Mouse (Mus musculus) stomach, embryonic 15.5 days (tissue): ENCODE measurements around the gene Wfikkn2. TPM values are rescaled to one million over a fixed set of nuclear protein-coding genes. Genes with fewer than 3 reads are reported as not detected.
A peak's percentile ranks its signal among the peaks of the same experiment; 100 is the strongest.

Experiments
- ATAC-seq: fragments of 200-750 bp; cut with Nextera tagmentation; 2 replicates; pipeline ENCODE4 v1.8.0; 2017; ENCODE audit warnings: low read depth, moderate number of reproducible peaks, moderate TSS enrichment; ENCODE audit not compliant: insufficient read depth, low FRiP score
- H3K27ac ChIP-seq: fragments of 300-500 bp; sonication (generic); 2 replicates; pipeline ENCODE4 v1.5.1; 2015; ENCODE audit warnings: mild to moderate bottlenecking, inconsistent platforms
- H3K27me3 ChIP-seq: fragments of 300-500 bp; sonication (generic); replicated peaks from 2 replicates; pipeline ENCODE4 v1.6.1; 2015; ENCODE audit warnings: inconsistent platforms
- H3K36me3 ChIP-seq: fragments of 300-500 bp; sonication (generic); 2 replicates; pipeline ENCODE4 v1.6.1; 2015; ENCODE audit warnings: inconsistent platforms
- H3K4me1 ChIP-seq: fragments of 300-500 bp; sonication (generic); 2 replicates; pipeline ENCODE4 v1.6.1; 2015; ENCODE audit warnings: inconsistent platforms
- H3K4me2 ChIP-seq: fragments of 300-500 bp; sonication (generic); 2 replicates; pipeline ENCODE4 v1.6.1; 2015; ENCODE audit warnings: mild to moderate bottlenecking, inconsistent platforms
- H3K4me3 ChIP-seq: fragments of 300-500 bp; sonication (generic); replicated peaks from 2 replicates; pipeline ENCODE4 v1.5.1; 2015; ENCODE audit warnings: inconsistent platforms
- H3K9ac ChIP-seq: fragments of 300-500 bp; sonication (generic); 2 replicates; pipeline ENCODE4 v1.6.1; 2015; ENCODE audit warnings: inconsistent platforms
- H3K9me3 ChIP-seq: fragments of 300-500 bp; sonication (generic); 2 replicates; pipeline ENCODE4 v1.6.1; 2016; ENCODE audit warnings: inconsistent platforms
- WGBS: fragments of 180-500 bp; shearing (Covaris S2); methylation state at CpG from one replicate; pipeline ENCODE4 v1.1.7; 2015; 5-methylcytosine and 5-hydroxymethylcytosine counted together
- polyA plus RNA-seq: library from polyadenylated mRNA; unstranded; fragments of >200 nt; fragmentation: Nextera tagmentation; extraction: Ambion mirVana; gene quantifications from 2 replicates; pipeline ENCODE4 v1.2.1, GENCODE M21; 2015

Wfikkn2 gene
- polyA plus RNA-seq, 1 experiment from 2014 or later, result 2.7 TPM

GRCm38 (mm10) chr11:94200422-94200821, 45.4 kb downstream of the Wfikkn2 start:
- Histone ChIP-seq H3K9ac (no peak overlapping the region), H3K27me3 (no peaks in the 10 kb centered on the region), H3K9me3 (no peaks in the 10 kb centered on the region), H3K4me2 (no peak overlapping the region), H3K4me1 (no peaks in the 10 kb centered on the region; the same call in 1 of the 2 replicates), H3K4me3 (no peak overlapping the region), H3K27ac (no peak overlapping the region), H3K36me3 (no peaks in the 10 kb centered on the region)
- 64% methylated on average over 4 of the region's 4 CpGs for WGBS
- ATAC-seq, result no peak

- ATAC-seq, result no peak
- Histone ChIP-seq H3K4me2 (no peak overlapping the region), H3K9ac (no peak overlapping the region), H3K27ac (no peak overlapping the region), H3K36me3 (no peaks in the 10 kb centered on the region), H3K4me1 (no peaks in the 10 kb centered on the region; the same call in 1 of the 2 replicates), H3K4me3 (no peak overlapping the region), H3K9me3 (no peaks in the 10 kb centered on the region), H3K27me3 (no peaks in the 10 kb centered on the region)
- WGBS, result 57% methylated on average over 2 of the region's 2 CpGs
Measured at GRCm38 (mm10) chr11:94199771-94200170, 46.0 kb downstream of the Wfikkn2 start.

GRCm38 (mm10) chr11:94198405-94199146, 47.2 kb downstream of the Wfikkn2 start:
- no peak for ATAC-seq

GRCm38 (mm10) chr11:94196311-94196710, 49.5 kb downstream of the Wfikkn2 start:
- Histone ChIP-seq H3K9ac (no peak overlapping the region), H3K9me3 (no peaks in the 10 kb centered on the region), H3K4me3 (no peak overlapping the region), H3K27ac (peak overlapping the region; percentile 28; the same call in 1 of the 2 replicates), H3K36me3 (no peaks in the 10 kb centered on the region), H3K4me2 (no peak overlapping the region), H3K27me3 (no peaks in the 10 kb centered on the region), H3K4me1 (no peaks in the 10 kb centered on the region; the same call in 1 of the 2 replicates)
- WGBS, result 61% methylated on average over 3 of the region's 3 CpGs
- ATAC-seq, result no peak

More at GRCm38 (mm10) chr11:94198405-94199146, 47.2 kb downstream of the Wfikkn2 start:
- Histone ChIP-seq H3K9ac (no peak overlapping the region), H3K27me3 (no peaks in the 10 kb centered on the region), H3K9me3 (no peaks in the 10 kb centered on the region), H3K4me2 (no peak overlapping the region), H3K36me3 (no peaks in the 10 kb centered on the region), H3K4me1 (no peaks in the 10 kb centered on the region; the same call in 1 of the 2 replicates), H3K27ac (no peak overlapping the region), H3K4me3 (no peak overlapping the region)
- WGBS, result 82% methylated on average over 7 of the region's 7 CpGs

- Histone ChIP-seq H3K9ac (no peak overlapping the region), H3K4me3 (no peak overlapping the region), H3K4me1 (no peaks in the 10 kb centered on the region; the same call in 1 of the 2 replicates), H3K9me3 (no peaks in the 10 kb centered on the region), H3K36me3 (no peaks in the 10 kb centered on the region), H3K4me2 (no peak overlapping the region), H3K27ac (no peak overlapping the region), H3K27me3 (no peaks in the 10 kb centered on the region)
- WGBS, result 75% methylated on average over 2 of the region's 2 CpGs
- no peak for ATAC-seq
Measured at GRCm38 (mm10) chr11:94193109-94193508, 52.7 kb downstream of the Wfikkn2 start.

GRCm38 (mm10) chr11:94190665-94191064, 55.1 kb downstream of the Wfikkn2 start:
- no peaks in the 10 kb centered on the region for H3K36me3 ChIP-seq

GRCm38 (mm10) chr11:94189579-94189978, 56.2 kb downstream of the Wfikkn2 start:
- WGBS, result 34% methylated on average over 10 of the region's 10 CpGs
- peak; percentile 40; the same call in 1 of the 2 replicates for ATAC-seq
- H3K4me1 ChIP-seq, result no peaks in the 10 kb centered on the region
- H3K36me3 ChIP-seq, result no peaks in the 10 kb centered on the region
- no peak overlapping the region for H3K4me2 ChIP-seq
- H3K9ac ChIP-seq, result no peak overlapping the region
- H3K9me3 ChIP-seq, result no peaks in the 10 kb centered on the region
- 0 out of 2 replicates have a peak overlapping the region, but pooled peaks have one; percentile 48 for H3K27ac ChIP-seq
- H3K4me3 ChIP-seq, result no peak overlapping the region
- no peaks in the 10 kb centered on the region for H3K27me3 ChIP-seq

More at GRCm38 (mm10) chr11:94190665-94191064, 55.1 kb downstream of the Wfikkn2 start:
- no peak overlapping the region for H3K9ac ChIP-seq
- H3K27me3 ChIP-seq, result no peaks in the 10 kb centered on the region
- no peak overlapping the region for H3K4me2 ChIP-seq
- WGBS, result 73% methylated on average over 5 of the region's 5 CpGs
- no peak overlapping the region for H3K4me3 ChIP-seq
- ATAC-seq, result no peak
- H3K9me3 ChIP-seq, result no peaks in the 10 kb centered on the region
- H3K4me1 ChIP-seq, result no peaks in the 10 kb centered on the region
- H3K27ac ChIP-seq, result no peak overlapping the region

Other genes with a start within 250 kb of the Wfikkn2 start
- gene Spag9, start 249.9 kb downstream of the Wfikkn2 start, polyA plus RNA-seq, result 36.2 and 45.6 TPM in 2 replicates
- 54.8 and 65.2 TPM in 2 replicates for gene Tob1, start 34.6 kb downstream of the Wfikkn2 start, polyA plus RNA-seq
- gene Gm21885, start 35.9 kb upstream of the Wfikkn2 start, polyA plus RNA-seq, result 6.4 and 10.9 TPM in 2 replicates
- 116 TPM in 2 replicates for gene Luc7l3, start 76.0 kb upstream of the Wfikkn2 start, polyA plus RNA-seq
- 24.2 and 27.3 TPM in 2 replicates for gene Ankrd40, start 82.0 kb upstream of the Wfikkn2 start, polyA plus RNA-seq
- gene Abcc3, start 147.0 kb upstream of the Wfikkn2 start, polyA plus RNA-seq, result 6.6 and 7.7 TPM in 2 replicates
- gene Cacna1g, start 228.2 kb upstream of the Wfikkn2 start, polyA plus RNA-seq, result 7.8 and 8.3 TPM in 2 replicates
- gene Spata20, start 240.2 kb upstream of the Wfikkn2 start, polyA plus RNA-seq, result 0.17 and 0.45 TPM in 2 replicates